Mouse (Mus musculus): ENCODE results near the gene Rtraf. TPM values are rescaled to one million over a fixed set of nuclear protein-coding genes. Genes with fewer than 3 reads are reported as not detected.
"Not testable (repeated sequence)": the region's sequence is repeated elsewhere in the genome, so short reads cannot be mapped to it uniquely, and the experiment has no call there.

The Rtraf gene
- polyA plus RNA-seq (2016; fragmentation: Nextera tagmentation; extraction: Ambion mirVana): 223 and 241 TPM in 2 replicates

GRCm38 (mm10) chr14:19823321-19824142, at the start of gene Rtraf:
Rtraf (minus strand) TSS chr14:19823824.
- peak within 1 kb of the TSS; percentile 92 for H3K27ac ChIP-seq
- H3K36me3 ChIP-seq: peaks cover 35% of the 10 kb centered on the region
- H3K4me1 ChIP-seq (replicated peaks): peaks cover 25% of the 10 kb centered on the region
- under 1% methylated on average over 80 of the region's 80 CpGs for WGBS
- H3K9me3 ChIP-seq: peaks cover 5% of the 10 kb centered on the region; the same call in 1 of the 2 replicates
- peak; percentile 91 for DNase-seq (ENCODE audit: low spot score)
- 0 out of 2 replicates have a peak, but pooled peaks cover 4% of the 10 kb centered on the region for H3K27me3 ChIP-seq (ENCODE audit: insufficient read depth, poor library complexity, severe bottlenecking)
- peak within 1 kb of the TSS; percentile 81 for H3K4me3 ChIP-seq

DNA sequence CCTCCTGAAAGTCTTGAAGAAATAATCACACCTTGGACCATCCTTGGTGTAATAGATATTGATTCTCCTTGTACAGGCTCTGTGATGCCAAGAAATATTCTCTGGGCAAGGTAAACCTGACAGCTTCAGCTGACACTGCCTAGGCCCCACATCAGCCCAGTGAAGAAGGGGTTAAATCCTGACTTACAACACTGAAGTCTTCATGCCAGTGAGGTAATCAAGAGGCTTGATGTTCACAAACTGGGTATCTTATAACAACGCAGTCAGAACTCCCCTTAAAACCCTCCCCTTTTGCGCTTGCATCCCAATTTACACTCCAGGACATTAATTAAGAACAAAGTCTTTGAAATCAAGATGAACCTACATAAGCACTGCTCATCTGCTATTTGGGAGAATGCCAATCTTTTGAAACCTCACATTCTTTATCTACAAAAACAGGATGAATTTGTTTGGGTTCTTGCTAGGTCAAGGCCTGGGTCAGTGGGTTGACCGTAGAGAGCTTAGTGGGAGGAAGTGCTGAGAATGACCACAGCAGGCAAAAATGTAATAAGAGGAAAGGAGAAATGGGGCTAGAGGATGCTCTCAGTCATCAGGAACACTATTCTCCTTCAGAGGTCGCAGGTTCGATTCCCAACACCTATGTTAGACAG, 43.8 kb upstream of the Rtraf start:
- Histone ChIP-seq H3K36me3 (no peaks in the 10 kb centered on the region), H3K27ac (no peak overlapping the region)
- WGBS: 73% methylated on average over 5 of the region's 5 CpGs

GRCm38 (mm10) chr14:19865121-19865520, 41.5 kb upstream of the Rtraf start:
- not testable (repeated sequence) for H3K27ac ChIP-seq; H3K9me3 ChIP-seq; DNase-seq (ENCODE audit: low spot score); H3K4me3 ChIP-seq; H3K27me3 ChIP-seq (ENCODE audit: insufficient read depth, poor library complexity, severe bottlenecking); H3K4me1 ChIP-seq (replicated peaks); H3K36me3 ChIP-seq
- 88% methylated on average over 9 of the region's 9 CpGs for WGBS

More for the DNA sequence above, 43.8 kb upstream of the Rtraf start:
- Histone ChIP-seq H3K9me3 (no peaks in the 10 kb centered on the region), H3K27me3 (ENCODE audit: insufficient read depth, poor library complexity, severe bottlenecking) (no peaks in the 10 kb centered on the region), H3K4me3 (no peak overlapping the region), H3K4me1 (replicated peaks) (peaks cover 10% of the 10 kb centered on the region; the same call in 1 of the 2 replicates)
- no peak for DNase-seq (ENCODE audit: low spot score)

DNA sequence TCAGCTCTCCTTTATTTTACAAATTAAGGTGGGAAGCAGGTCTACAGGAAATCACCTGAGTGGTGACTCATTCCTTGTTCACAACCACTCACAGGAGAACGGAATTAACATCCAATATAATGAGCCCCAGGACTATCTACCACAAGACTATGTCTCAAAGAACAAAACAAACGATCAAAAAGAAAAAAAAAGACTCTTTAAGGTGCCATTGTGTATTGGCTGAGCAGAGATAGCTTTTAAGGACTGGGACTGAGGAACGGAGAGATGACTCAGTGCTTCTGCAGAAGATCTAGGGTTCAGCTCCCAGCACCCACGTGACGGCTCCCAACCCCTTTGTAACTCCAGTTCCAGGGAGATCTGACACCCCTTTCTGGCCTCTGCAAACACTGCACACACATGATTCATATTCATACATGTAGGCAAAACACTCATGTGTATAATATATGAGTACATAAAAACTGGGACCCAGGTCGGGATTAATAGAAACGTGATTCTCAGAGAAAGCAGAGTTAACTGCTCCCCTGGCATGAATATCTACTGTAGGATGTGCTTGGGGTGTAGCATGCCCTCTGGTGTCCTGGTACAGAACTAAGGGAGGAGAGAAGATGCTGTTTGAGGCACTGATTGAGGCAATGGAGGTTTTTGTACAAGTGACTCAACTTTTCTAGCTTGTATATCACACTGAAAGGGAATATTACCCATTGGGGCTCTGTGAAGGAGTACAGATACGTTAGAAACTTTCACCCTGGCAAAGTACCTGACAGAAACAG, 37.9 kb upstream of the Rtraf start:
- DNase-seq (ENCODE audit: low spot score): no peak
- no peaks in the 10 kb centered on the region for H3K27me3 ChIP-seq (ENCODE audit: insufficient read depth, poor library complexity, severe bottlenecking)
- no peaks in the 10 kb centered on the region for H3K4me1 ChIP-seq (replicated peaks)
- no peak overlapping the region for H3K27ac ChIP-seq
- 0 out of 2 replicates have a peak, but pooled peaks cover 2% of the 10 kb centered on the region for H3K9me3 ChIP-seq
- WGBS: 90% methylated on average over 8 of the region's 8 CpGs
- no peak overlapping the region for H3K4me3 ChIP-seq
- H3K36me3 ChIP-seq: no peaks in the 10 kb centered on the region

DNA sequence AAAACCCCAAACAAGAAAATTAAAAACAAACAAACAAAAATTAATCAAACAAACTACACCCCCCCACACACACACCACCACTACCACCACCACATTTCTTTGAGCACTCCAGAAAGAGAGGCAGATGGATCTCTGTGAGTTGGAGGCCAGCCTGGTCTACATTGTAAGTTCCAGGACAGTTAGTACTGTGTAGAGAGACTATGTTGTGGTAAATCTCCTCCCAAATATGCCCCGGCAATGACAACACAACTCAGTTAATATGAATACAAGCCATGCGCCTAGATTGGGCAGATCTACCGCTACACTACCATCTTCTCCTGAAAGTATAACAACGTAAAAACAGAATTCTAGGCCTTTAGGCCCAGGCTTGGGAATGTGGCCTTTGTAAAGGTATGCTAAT, 36.7 kb upstream of the Rtraf start:
- Histone ChIP-seq H3K36me3 (no peaks in the 10 kb centered on the region), H3K4me1 (replicated peaks) (no peaks in the 10 kb centered on the region), H3K27me3 (ENCODE audit: insufficient read depth, poor library complexity, severe bottlenecking) (no peaks in the 10 kb centered on the region), H3K27ac (no peak overlapping the region), H3K9me3 (0 out of 2 replicates have a peak, but pooled peaks cover 2% of the 10 kb centered on the region), H3K4me3 (no peak overlapping the region)
- no peak for DNase-seq (ENCODE audit: low spot score)
- WGBS: 92% methylated on average over 4 of the region's 4 CpGs

DNA sequence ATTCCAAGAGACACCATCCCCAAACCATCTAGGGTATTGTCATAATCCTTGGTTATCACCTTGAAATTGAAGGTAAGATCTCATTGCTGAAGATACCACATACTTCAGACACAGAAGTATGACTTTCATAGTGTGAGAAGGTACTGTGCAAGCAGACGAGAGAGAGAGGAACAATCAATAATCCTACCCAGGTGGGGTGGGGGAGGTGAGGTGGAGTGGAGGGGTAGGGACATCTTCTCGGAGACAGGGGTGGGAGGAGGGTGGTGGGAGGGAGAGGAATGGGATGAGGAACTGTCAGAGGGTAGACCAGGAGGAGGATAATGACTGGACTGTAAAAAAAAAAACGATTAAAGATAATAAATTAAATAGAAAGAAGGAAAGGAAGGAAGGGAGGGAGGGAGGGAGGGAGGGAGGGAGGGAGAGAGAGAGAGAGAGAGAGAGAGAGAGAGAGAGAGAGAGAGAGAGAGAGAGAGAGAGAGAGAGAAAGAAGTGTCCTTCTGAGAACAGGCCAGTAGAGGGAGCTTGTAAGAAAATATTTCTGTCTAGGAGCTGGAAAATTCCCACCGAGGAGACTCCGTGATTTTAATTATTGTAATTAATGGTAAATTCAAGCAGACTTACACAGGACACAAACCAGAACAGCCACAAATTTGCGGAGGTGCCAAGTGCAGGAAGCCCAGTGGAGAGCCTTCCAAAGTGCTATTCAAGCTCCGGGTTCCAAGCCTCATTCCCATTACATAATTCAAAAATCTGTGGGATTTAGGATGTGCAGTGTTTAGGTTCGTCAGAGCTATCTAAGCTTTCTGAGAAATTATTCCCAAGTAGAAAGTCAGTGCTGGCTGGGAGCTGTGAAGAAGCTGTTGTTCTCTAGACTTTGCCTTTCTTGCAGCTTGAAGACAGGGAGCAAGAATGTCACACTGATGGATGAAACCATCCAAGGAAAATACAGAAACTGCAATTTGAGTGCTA, 35.5 kb upstream of the Rtraf start:
- Histone ChIP-seq H3K27me3 (ENCODE audit: insufficient read depth, poor library complexity, severe bottlenecking) (no peaks in the 10 kb centered on the region), H3K9me3 (0 out of 2 replicates have a peak, but pooled peaks cover 2% of the 10 kb centered on the region), H3K27ac (no peak overlapping the region), H3K36me3 (no peaks in the 10 kb centered on the region), H3K4me3 (no peak overlapping the region), H3K4me1 (replicated peaks) (no peaks in the 10 kb centered on the region)
- no peak for DNase-seq (ENCODE audit: low spot score)
- 58% methylated on average over 8 of the region's 8 CpGs for WGBS

- no peak for DNase-seq (ENCODE audit: low spot score)
- Histone ChIP-seq H3K27ac (no peak overlapping the region), H3K27me3 (ENCODE audit: insufficient read depth, poor library complexity, severe bottlenecking) (no peaks in the 10 kb centered on the region), H3K9me3 (0 out of 2 replicates have a peak, but pooled peaks cover 2% of the 10 kb centered on the region), H3K36me3 (no peaks in the 10 kb centered on the region), H3K4me3 (no peak overlapping the region), H3K4me1 (replicated peaks) (peaks cover 4% of the 10 kb centered on the region; the same call in 1 of the 2 replicates)
- WGBS: 75% methylated on average over 2 of the region's 2 CpGs
Measured at GRCm38 (mm10) chr14:19858279-19858678, 34.7 kb upstream of the Rtraf start.

DNA sequence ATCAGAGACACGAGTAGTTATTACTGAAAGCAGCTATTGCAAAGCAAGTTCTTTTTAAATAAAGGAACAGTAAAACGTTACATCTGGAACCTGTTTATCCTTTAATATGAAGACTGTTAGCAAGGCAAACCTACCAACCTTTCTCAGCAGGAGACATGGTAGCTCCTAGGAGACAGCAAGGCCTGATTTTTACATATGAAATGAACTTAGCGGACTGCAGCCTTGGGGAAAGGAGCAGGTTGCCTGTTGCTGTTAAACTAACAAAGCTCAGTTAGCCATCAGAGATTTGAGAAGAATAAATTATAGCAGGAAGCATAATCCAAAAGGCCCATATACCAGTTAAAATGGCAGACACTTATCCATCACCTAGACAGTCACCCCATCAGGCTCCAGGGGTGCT, 29.8 kb upstream of the Rtraf start:
- no peak overlapping the region for H3K27ac ChIP-seq
- 45% methylated on average over 3 of the region's 3 CpGs for WGBS
- peaks cover 4% of the 10 kb centered on the region; the same call in 1 of the 2 replicates for H3K4me1 ChIP-seq (replicated peaks)
- DNase-seq (ENCODE audit: low spot score): no peak
- H3K9me3 ChIP-seq: 0 out of 2 replicates have a peak, but pooled peaks cover 2% of the 10 kb centered on the region
- no peak overlapping the region for H3K4me3 ChIP-seq
- no peaks in the 10 kb centered on the region for H3K36me3 ChIP-seq
- H3K27me3 ChIP-seq (ENCODE audit: insufficient read depth, poor library complexity, severe bottlenecking): no peaks in the 10 kb centered on the region

- WGBS: 29% methylated on average over 15 of the region's 15 CpGs
- DNase-seq (ENCODE audit: low spot score): peak; percentile 72
Measured at GRCm38 (mm10) chr14:19839600-19840332, 16.1 kb upstream of the Rtraf start.

DNA sequence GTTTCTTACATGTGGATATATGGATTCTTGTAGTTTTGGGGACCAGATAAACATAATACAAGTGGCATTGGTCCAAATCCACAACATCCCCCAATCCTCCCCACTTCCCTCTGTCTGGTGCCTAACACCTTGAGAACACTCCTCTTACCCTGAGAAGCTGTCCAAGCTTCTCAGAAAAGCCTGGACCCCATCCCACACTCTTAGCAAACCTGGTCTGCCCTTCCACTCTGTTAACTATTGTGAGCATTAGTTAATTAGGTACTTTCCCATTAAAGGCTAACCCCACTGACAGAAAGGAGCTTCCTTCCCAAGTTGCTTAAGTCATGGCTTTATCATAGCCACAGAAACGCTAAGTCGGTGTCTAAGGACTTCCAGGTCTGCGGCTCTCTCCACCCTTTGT, 12.7 kb upstream of the Rtraf start:
- Histone ChIP-seq H3K27ac (no peak overlapping the region), H3K36me3 (no peaks in the 10 kb centered on the region), H3K4me3 (no peak overlapping the region), H3K4me1 (replicated peaks) (peaks cover 5% of the 10 kb centered on the region; the same call in 1 of the 2 replicates), H3K9me3 (no peaks in the 10 kb centered on the region), H3K27me3 (ENCODE audit: insufficient read depth, poor library complexity, severe bottlenecking) (peaks cover 4% of the 10 kb centered on the region; the same call in 1 of the 2 replicates)
- 95% methylated on average over 3 of the region's 3 CpGs for WGBS
- DNase-seq (ENCODE audit: low spot score): no peak

More at GRCm38 (mm10) chr14:19839600-19840332, 16.1 kb upstream of the Rtraf start:
- H3K4me3 ChIP-seq: peak overlapping the region; percentile 34
- no peaks in the 10 kb centered on the region for H3K9me3 ChIP-seq
- peaks cover 4% of the 10 kb centered on the region; the same call in 1 of the 2 replicates for H3K27me3 ChIP-seq (ENCODE audit: insufficient read depth, poor library complexity, severe bottlenecking)
- H3K4me1 ChIP-seq (replicated peaks): peaks cover 5% of the 10 kb centered on the region; the same call in 1 of the 2 replicates
- H3K27ac ChIP-seq: peak overlapping the region; percentile 73
- H3K36me3 ChIP-seq: no peaks in the 10 kb centered on the region

DNA sequence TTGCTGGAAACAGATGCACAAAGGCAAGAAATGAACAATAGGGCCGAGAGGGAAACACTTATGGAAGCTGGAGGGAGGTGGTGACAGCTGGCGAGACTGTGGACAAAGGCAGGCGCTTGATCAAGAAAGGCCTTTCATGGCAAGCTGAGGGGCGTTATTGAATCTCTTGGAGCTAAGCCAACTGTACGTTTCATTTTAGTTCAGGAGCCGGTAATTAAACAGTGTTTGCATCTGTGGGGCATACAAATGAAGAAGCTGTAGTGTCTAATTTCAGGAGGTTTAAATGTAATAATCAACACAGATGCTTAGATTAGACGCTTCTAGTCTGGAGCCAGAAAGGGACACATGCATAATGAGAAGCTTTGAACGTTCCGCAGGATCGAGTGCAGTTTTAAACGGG, 1.9 kb upstream of the Rtraf start:
- WGBS: 61% methylated on average over 11 of the region's 11 CpGs
- peak; percentile 26 for DNase-seq (ENCODE audit: low spot score)
- H3K4me3 ChIP-seq: no peak overlapping the region
- peaks cover 17% of the 10 kb centered on the region for H3K36me3 ChIP-seq
- H3K27me3 ChIP-seq (ENCODE audit: insufficient read depth, poor library complexity, severe bottlenecking): 0 out of 2 replicates have a peak, but pooled peaks cover 4% of the 10 kb centered on the region
- H3K4me1 ChIP-seq (replicated peaks): peaks cover 25% of the 10 kb centered on the region
- peak overlapping the region; percentile 92 for H3K27ac ChIP-seq
- H3K9me3 ChIP-seq: peaks cover 5% of the 10 kb centered on the region; the same call in 1 of the 2 replicates
